ENCODE assay signal across 16 mouse cellular contexts in genomic region chr1:169418665-169419045, GRCm38 (mm10).
A peak's percentile ranks its signal among the peaks of the same experiment; 100 is the strongest.
DNase-seq lines count a peak whose midpoint lies in the region; ATAC-seq and TF ChIP-seq lines count a peak whose summit lies in the region.
"Had no signal": no experiment of that assay in that cellular context is flagged by ENCODE, and none has a peak within 500 bp of the region (broad histone marks: within the 10 kb centered on the region; RNA-seq: fewer than 3 reads in every experiment).

No protein-coding gene starts in this region.

- no peak for ATAC-seq in midbrain, embryonic 12.5 days (ENCODE audit: low FRiP score, low read depth)
- no peak for ATAC-seq in midbrain, embryonic 11.5 days (ENCODE audit: low FRiP score)
- peak; percentile 97 for ATAC-seq in lung, postnatal 0 days
- peak; percentile 80 for ATAC-seq in midbrain, embryonic 15.5 days (replicated peaks)
- no peak for ATAC-seq in kidney, embryonic 15.5 days (replicated peaks; ENCODE audit: low FRiP score)
- ATAC-seq: forebrain, embryonic 13.5 days had no signal

- H3K4me1 ChIP-seq in midbrain, embryonic 12.5 days = no peaks in the 10 kb centered on the region
- H3K4me1 ChIP-seq in midbrain, embryonic 11.5 days (ENCODE audit: control insufficient read depth, insufficient read depth, low read length) = no peaks in the 10 kb centered on the region
- no peaks in the 10 kb centered on the region for H3K4me1 ChIP-seq in lung, postnatal 0 days (ENCODE audit: insufficient read depth, low read depth, low read length)
- H3K4me1 ChIP-seq in midbrain, embryonic 15.5 days = peaks cover 12% of the 10 kb centered on the region; the same call in 1 of the 2 replicates
- H3K4me1 ChIP-seq in thymus, adult 2 months (replicated peaks; ENCODE audit: control insufficient read depth, insufficient read depth, low read length) = no peaks in the 10 kb centered on the region
- no peaks in the 10 kb centered on the region for H3K4me1 ChIP-seq in kidney, embryonic 15.5 days
- H3K4me1 ChIP-seq: forebrain, embryonic 13.5 days; hindbrain, embryonic 13.5 days; neural tube, embryonic 15.5 days had no signal

- WGBS in midbrain, embryonic 12.5 days = 92% methylated on average over 4 of the region's 4 CpGs
- WGBS in midbrain, embryonic 11.5 days = 85% methylated on average over 4 of the region's 4 CpGs
- WGBS in lung, postnatal 0 days = 39% methylated on average over 3 of the region's 4 CpGs
- 74% methylated on average over 4 of the region's 4 CpGs for WGBS in midbrain, embryonic 15.5 days
- 80% methylated on average over 4 of the region's 4 CpGs for WGBS in thymus, adult 2 months
- WGBS in kidney, embryonic 15.5 days = 86% methylated on average over 4 of the region's 4 CpGs

- no peak for TF ChIP-seq CTCF in lung, postnatal 0 days (IDR thresholded peaks at IDR 0.05)
- TF ChIP-seq CTCF in thymus, adult 2 months (IDR thresholded peaks at IDR 0.05; ENCODE audit: borderline replicate concordance, control insufficient read depth, extremely low read depth, insufficient read depth, low read length, poor library complexity) = no peak

- 0 out of 2 replicates have a peak overlapping the region, but pooled peaks have one; percentile 8 for H3K27ac ChIP-seq in midbrain, embryonic 12.5 days (replicated peaks)
- H3K27ac ChIP-seq in midbrain, embryonic 11.5 days (ENCODE audit: low read depth, low read length) = no peak overlapping the region
- H3K27ac ChIP-seq in lung, postnatal 0 days (ENCODE audit: low read length) = no peak overlapping the region
- peak overlapping the region; percentile 62 for H3K27ac ChIP-seq in midbrain, embryonic 15.5 days
- no peak overlapping the region for H3K27ac ChIP-seq in thymus, adult 2 months (ENCODE audit: control insufficient read depth, insufficient read depth, low read length)
- no peak overlapping the region for H3K27ac ChIP-seq in kidney, embryonic 15.5 days
- H3K27ac ChIP-seq: forebrain, embryonic 13.5 days; heart, embryonic 13.5 days; hindbrain, embryonic 13.5 days; neural tube, embryonic 15.5 days had no signal

- TF ChIP-seq EP300 in lung, postnatal 0 days (IDR thresholded peaks at IDR 0.05) = no peak

- no peak for DNase-seq in midbrain, embryonic 11.5 days (ENCODE audit: low spot score, missing footprints)
- DNase-seq in lung, postnatal 0 days (ENCODE audit: low spot score) = peak; percentile 84
- no peak for DNase-seq in thymus, adult 2 months
- no peak for DNase-seq in c-Kit-positive CD71-positive TER-119-positive erythroid progenitor cells, embryonic 14.5 days (ENCODE audit: low spot score)
- DNase-seq: cerebellum, adult 8-10 months; kidney, adult 11 months; kidney, postnatal 10 days; layer of hippocampus, postnatal 36 days; liver had no signal

- no peaks in the 10 kb centered on the region for H3K9me3 ChIP-seq in midbrain, embryonic 12.5 days
- H3K9me3 ChIP-seq in midbrain, embryonic 11.5 days (ENCODE audit: control insufficient read depth, low read length) = no peaks in the 10 kb centered on the region
- H3K9me3 ChIP-seq in lung, postnatal 0 days (ENCODE audit: low read length) = no peaks in the 10 kb centered on the region
- no peaks in the 10 kb centered on the region for H3K9me3 ChIP-seq in midbrain, embryonic 15.5 days
- H3K9me3 ChIP-seq in kidney, embryonic 15.5 days (replicated peaks) = no peaks in the 10 kb centered on the region
- H3K9me3 ChIP-seq: forebrain, embryonic 13.5 days; heart, embryonic 13.5 days; neural tube, embryonic 15.5 days had no signal

- H3K4me3 ChIP-seq in midbrain, embryonic 12.5 days = no peak overlapping the region
- no peak overlapping the region for H3K4me3 ChIP-seq in midbrain, embryonic 11.5 days (ENCODE audit: low read depth, low read length)
- no peak overlapping the region for H3K4me3 ChIP-seq in lung, postnatal 0 days (ENCODE audit: low read depth, low read length)
- H3K4me3 ChIP-seq in midbrain, embryonic 15.5 days = no peak overlapping the region
- H3K4me3 ChIP-seq in thymus, adult 2 months (ENCODE audit: control insufficient read depth, insufficient read depth, low read length) = no peak overlapping the region
- H3K4me3 ChIP-seq in kidney, embryonic 15.5 days (replicated peaks) = no peak overlapping the region
- H3K4me3 ChIP-seq: forebrain, embryonic 13.5 days; heart, embryonic 13.5 days; hindbrain, embryonic 13.5 days; neural tube, embryonic 15.5 days had no signal

- H3K4me2 ChIP-seq in midbrain, embryonic 12.5 days (replicated peaks) = no peak overlapping the region
- H3K4me2 ChIP-seq in midbrain, embryonic 11.5 days = no peak overlapping the region
- H3K4me2 ChIP-seq in lung, postnatal 0 days (replicated peaks; ENCODE audit: low read depth, low read length) = no peak overlapping the region
- H3K4me2 ChIP-seq in midbrain, embryonic 15.5 days = no peak overlapping the region
- H3K4me2 ChIP-seq in kidney, embryonic 15.5 days = no peak overlapping the region
- H3K4me2 ChIP-seq: forebrain, embryonic 13.5 days; heart, embryonic 13.5 days; hindbrain, embryonic 13.5 days; neural tube, embryonic 15.5 days had no signal

- H3K27me3 ChIP-seq in midbrain, embryonic 12.5 days = no peaks in the 10 kb centered on the region
- no peaks in the 10 kb centered on the region for H3K27me3 ChIP-seq in midbrain, embryonic 11.5 days (ENCODE audit: control insufficient read depth, insufficient read depth, low read length)
- no peaks in the 10 kb centered on the region for H3K27me3 ChIP-seq in lung, postnatal 0 days (replicated peaks; ENCODE audit: insufficient read depth, low read length)
- H3K27me3 ChIP-seq in midbrain, embryonic 15.5 days (replicated peaks) = no peaks in the 10 kb centered on the region
- H3K27me3 ChIP-seq in thymus, adult 2 months (ENCODE audit: control insufficient read depth, insufficient read depth, low read length) = no peaks in the 10 kb centered on the region
- H3K27me3 ChIP-seq in kidney, embryonic 15.5 days = no peaks in the 10 kb centered on the region
- H3K27me3 ChIP-seq: forebrain, embryonic 13.5 days; heart, embryonic 13.5 days; hindbrain, embryonic 13.5 days; neural tube, embryonic 15.5 days had no signal

- no peak overlapping the region for H3K9ac ChIP-seq in midbrain, embryonic 12.5 days (replicated peaks)
- H3K9ac ChIP-seq in midbrain, embryonic 11.5 days (ENCODE audit: low read length) = no peak overlapping the region
- H3K9ac ChIP-seq in lung, postnatal 0 days (replicated peaks; ENCODE audit: low read depth) = no peak overlapping the region
- no peak overlapping the region for H3K9ac ChIP-seq in midbrain, embryonic 15.5 days
- H3K9ac ChIP-seq in kidney, embryonic 15.5 days = no peak overlapping the region
- H3K9ac ChIP-seq: forebrain, embryonic 13.5 days; heart, embryonic 13.5 days; hindbrain, embryonic 13.5 days; neural tube, embryonic 15.5 days had no signal

- H3K36me3 ChIP-seq in midbrain, embryonic 12.5 days = no peaks in the 10 kb centered on the region
- no peaks in the 10 kb centered on the region for H3K36me3 ChIP-seq in midbrain, embryonic 11.5 days (ENCODE audit: control insufficient read depth, insufficient read depth, low read length)
- H3K36me3 ChIP-seq in lung, postnatal 0 days (ENCODE audit: insufficient read depth, low read length) = no peaks in the 10 kb centered on the region
- no peaks in the 10 kb centered on the region for H3K36me3 ChIP-seq in midbrain, embryonic 15.5 days (replicated peaks)
- no peaks in the 10 kb centered on the region for H3K36me3 ChIP-seq in thymus, adult 2 months (ENCODE audit: control insufficient read depth, insufficient read depth, low read length)
- no peaks in the 10 kb centered on the region for H3K36me3 ChIP-seq in kidney, embryonic 15.5 days
- H3K36me3 ChIP-seq: heart, embryonic 13.5 days; hindbrain, embryonic 13.5 days; neural tube, embryonic 15.5 days had no signal

- no peak for TF ChIP-seq POLR2A in thymus, adult 2 months (IDR thresholded peaks at IDR 0.05; ENCODE audit: control insufficient read depth, extremely low read depth, insufficient read depth, low read length, poor library complexity)

Comparison
In these comparisons a context has a peak if more than half of its experiments do, and no peak if none do; other contexts are left out.
1. ATAC-seq: peak in lung, postnatal 0 days (single experiment) and midbrain, embryonic 15.5 days (single experiment); none in midbrain, embryonic 12.5 days (single experiment), midbrain, embryonic 11.5 days (single experiment) and kidney, embryonic 15.5 days (single experiment).
2. H3K27ac ChIP-seq: peak in midbrain, embryonic 12.5 days (single experiment) and midbrain, embryonic 15.5 days (single experiment); none in midbrain, embryonic 11.5 days (single experiment), lung, postnatal 0 days (single experiment), thymus, adult 2 months (single experiment) and kidney, embryonic 15.5 days (single experiment).